Mouse (Mus musculus) hematopoietic stem cell, adult 5-6 weeks (primary cell): Measurements from ENCODE around the gene Hist1h2ag. TPM values are rescaled to one million over a fixed set of nuclear protein-coding genes. Genes with fewer than 3 reads are reported as not detected.
A peak's percentile ranks its signal among the peaks of the same experiment; 100 is the strongest.

Source experiments
- ATAC-seq, 2 experiments: fragments of 125-278 bp in 1 of 2; replicated peaks in 1 of 2; 2 replicates each; pipeline ENCODE4 v1.8.0; 2016 to 2017; ENCODE audit warnings: inconsistent platforms in 2 of 2, mild to moderate bottlenecking in 2 of 2, moderate number of reproducible peaks in 2 of 2, low read depth in 1 of 2, moderate TSS enrichment in 1 of 2; ENCODE audit not compliant: low FRiP score in 2 of 2, poor library complexity in 2 of 2, severe bottlenecking in 2 of 2, insufficient read depth in 1 of 2, low TSS enrichment in 1 of 2
- total RNA-seq: library from RNA; stranded (forward); fragments of 172-1452, 232-1000 nt; gene quantifications from 2 replicates; pipeline ENCODE4 v1.2.3, GENCODE M21; 2017

Hist1h2ag gene
- total RNA-seq, 1 experiment from 2014 or later: 548 TPM

GRCm38 (mm10) chr13:22040464-22041141 lies 2.1 kb downstream of the Hist1h2ag start:
- 0 out of 4 replicates have a peak, but pooled peaks of 1 of the 2 experiments have one; percentile 11 for ATAC-seq

DNA sequence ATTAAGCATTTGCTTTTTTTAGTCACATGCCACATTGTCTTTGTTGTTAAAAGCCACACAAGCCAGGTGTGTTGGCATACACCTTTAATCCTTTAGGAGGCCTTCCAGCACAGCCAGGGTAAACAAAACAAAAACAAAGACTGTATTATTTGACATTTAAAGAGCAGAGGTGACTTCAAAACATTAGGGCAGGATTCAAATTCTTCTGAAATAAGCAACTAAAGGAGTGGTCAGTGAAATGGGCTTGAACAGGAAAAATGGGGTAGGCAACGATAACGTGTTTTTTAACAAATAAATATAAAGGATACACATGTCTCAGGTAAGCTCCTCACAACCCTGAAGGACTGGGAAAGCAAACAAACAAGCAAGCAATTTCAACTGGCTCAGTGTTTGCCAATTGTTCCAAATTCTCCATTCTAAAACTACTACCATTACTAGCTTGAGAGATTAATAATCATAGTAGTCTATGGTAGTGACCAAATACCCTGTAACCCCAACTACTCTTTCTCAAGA lies 2.7 kb downstream of the Hist1h2ag start:
- ATAC-seq: no peak

GRCm38 (mm10) chr13:22039364-22039763 lies 3.4 kb downstream of the Hist1h2ag start:
- no peak for ATAC-seq

- ATAC-seq: no peak
Observed at GRCm38 (mm10) chr13:22037415-22037814, 5.3 kb downstream of the Hist1h2ag start.

GRCm38 (mm10) chr13:22036986-22037385 lies 5.8 kb downstream of the Hist1h2ag start:
- ATAC-seq: no peak

- ATAC-seq: peak in 1 of 2 experiments; percentile 10; a peak in 1 of 4 replicates
Observed at GRCm38 (mm10) chr13:22036149-22036956, 6.4 kb downstream of the Hist1h2ag start.

DNA sequence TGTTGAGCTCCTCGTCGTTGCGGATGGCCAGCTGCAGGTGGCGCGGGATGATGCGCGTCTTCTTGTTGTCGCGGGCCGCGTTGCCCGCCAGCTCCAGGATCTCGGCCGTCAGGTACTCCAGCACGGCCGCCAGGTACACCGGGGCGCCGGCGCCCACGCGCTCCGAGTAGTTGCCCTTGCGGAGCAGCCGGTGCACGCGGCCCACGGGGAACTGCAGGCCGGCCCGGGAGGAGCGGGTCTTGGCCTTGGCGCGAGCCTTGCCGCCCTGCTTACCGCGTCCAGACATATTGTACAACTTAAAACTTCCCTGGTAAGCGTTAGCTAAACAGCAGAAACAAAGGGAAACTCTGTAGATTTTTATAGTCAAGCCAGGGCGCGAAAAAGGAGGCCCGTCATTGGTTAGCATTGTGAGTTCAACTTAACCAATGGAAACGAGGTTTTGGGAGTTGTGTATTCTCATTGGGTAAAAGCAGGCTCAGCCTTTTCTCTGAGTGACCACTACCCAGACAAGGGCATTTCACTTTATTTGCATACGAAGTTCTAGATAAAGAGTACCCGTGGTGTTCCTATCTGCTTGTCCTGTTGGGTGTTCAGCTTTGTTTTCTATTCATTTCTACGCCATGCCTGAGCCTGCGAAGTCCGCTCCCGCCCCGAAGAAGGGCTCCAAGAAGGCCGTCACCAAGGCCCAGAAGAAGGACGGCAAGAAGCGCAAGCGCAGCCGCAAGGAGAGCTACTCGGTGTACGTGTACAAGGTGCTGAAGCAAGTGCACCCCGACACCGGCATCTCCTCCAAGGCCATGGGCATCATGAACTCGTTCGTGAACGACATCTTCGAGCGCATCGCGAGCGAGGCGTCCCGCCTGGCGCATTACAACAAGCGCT lies 7.2 kb downstream of the Hist1h2ag start, which contains the start of the genes Hist1h2ah and Hist1h2bk:
Gene Hist1h2ah, minus strand, starts transcription at position 302 of the 882 bp plus-strand sequence.
Gene Hist1h2bk, plus strand, starts transcription at position 604 of the 882 bp plus-strand sequence.
- peak; percentile 95 to 98 for ATAC-seq

GRCm38 (mm10) chr13:22034443-22035266 lies 8.1 kb downstream of the Hist1h2ag start:
- no peak for ATAC-seq

GRCm38 (mm10) chr13:22033741-22034442 lies 8.9 kb downstream of the Hist1h2ag start:
- ATAC-seq: no peak

- ATAC-seq: no peak
Observed at GRCm38 (mm10) chr13:22030493-22030892, 12.3 kb downstream of the Hist1h2ag start.

GRCm38 (mm10) chr13:22029928-22030327 lies 12.8 kb downstream of the Hist1h2ag start:
- no peak for ATAC-seq

DNA sequence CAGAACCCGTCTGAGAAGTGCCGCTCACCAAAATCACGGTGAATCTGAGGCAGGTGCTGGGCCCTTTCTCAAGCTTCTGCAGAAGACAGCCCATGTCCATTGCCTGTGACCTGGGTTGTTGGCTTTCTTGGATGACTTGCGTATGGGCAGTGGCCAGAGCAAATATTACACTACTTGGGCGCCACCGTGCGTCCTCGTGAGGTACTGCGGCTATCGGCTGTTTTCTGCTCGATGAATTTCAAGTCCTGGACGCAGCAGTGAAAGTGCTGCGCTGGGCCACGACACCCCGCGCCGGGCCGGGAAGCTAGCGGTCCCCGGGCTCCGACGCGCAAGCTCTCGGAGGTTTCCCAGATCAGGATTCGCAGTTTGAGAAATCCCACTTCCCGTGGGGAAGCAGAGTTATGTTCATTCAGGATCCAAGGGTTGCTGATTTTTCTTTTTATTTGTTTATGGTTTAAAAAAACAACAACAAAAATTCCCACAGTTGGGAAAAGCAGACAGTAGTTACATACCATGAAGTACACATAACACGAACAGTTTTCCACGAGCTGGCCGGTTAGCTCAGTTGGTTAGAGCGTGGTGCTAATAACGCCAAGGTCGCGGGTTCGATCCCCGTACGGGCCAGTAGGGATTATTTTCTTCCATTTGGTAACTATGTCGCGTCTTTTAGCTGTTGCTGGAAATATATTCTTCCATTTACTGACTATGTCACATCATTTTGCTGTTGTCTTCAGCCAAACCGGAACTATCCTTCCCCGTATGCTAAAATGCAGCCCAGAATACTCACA lies 13.9 kb downstream of the Hist1h2ag start:
- ATAC-seq: peak; percentile 86 to 93

- no peak for ATAC-seq
Observed at GRCm38 (mm10) chr13:22026058-22027031, 16.4 kb downstream of the Hist1h2ag start.

DNA sequence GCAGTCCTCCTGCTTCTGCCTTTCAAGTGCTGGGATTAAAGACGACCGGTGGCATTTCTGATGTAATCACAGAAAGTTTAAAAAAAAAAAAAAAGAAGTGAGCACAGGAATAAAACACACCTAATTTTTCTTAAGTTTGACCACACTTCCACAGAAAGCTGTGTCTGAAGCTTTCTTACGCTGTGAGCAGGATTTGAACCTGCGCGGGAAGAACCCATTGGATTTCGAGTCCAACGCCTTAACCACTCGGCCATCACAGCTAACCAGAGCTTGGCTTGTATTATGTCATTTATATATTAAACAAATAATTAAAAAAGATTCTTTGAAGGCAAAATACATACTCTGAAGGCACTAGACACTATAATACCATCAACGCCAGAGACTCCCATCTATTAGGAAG lies 20.5 kb downstream of the Hist1h2ag start:
- peak; percentile 25 to 65 for ATAC-seq
